Mouse (Mus musculus): ENCODE results near the gene Prcc. TPM values are rescaled to one million over a fixed set of nuclear protein-coding genes. Genes with fewer than 3 reads are reported as not detected.

Prcc gene
- polyA plus RNA-seq, 1 experiment = 54.5 TPM

GRCm38 (mm10) chr3:87913891-87914290 lies 28.5 kb upstream of the Prcc start:
- H3K4me3 ChIP-seq (ENCODE audit: control insufficient read depth, insufficient read depth, low read length) = no peak overlapping the region
- peaks cover 18% of the 10 kb centered on the region for H3K36me3 ChIP-seq (ENCODE audit: control insufficient read depth, insufficient read depth, low read length)
- TF ChIP-seq CTCF (IDR thresholded peaks at IDR 0.05; ENCODE audit: borderline replicate concordance, control insufficient read depth, extremely low read depth, insufficient read depth, low read length, poor library complexity) (no peak), POLR2A (IDR thresholded peaks at IDR 0.05; ENCODE audit: control insufficient read depth, extremely low read depth, insufficient read depth, low read length, poor library complexity) (no peak)
- H3K27me3 ChIP-seq (ENCODE audit: control insufficient read depth, insufficient read depth, low read length) = no peaks in the 10 kb centered on the region
- H3K4me1 ChIP-seq (replicated peaks; ENCODE audit: control insufficient read depth, insufficient read depth, low read length) = peaks cover 14% of the 10 kb centered on the region
- WGBS = 99% methylated on average over 10 of the region's 10 CpGs
- no peak overlapping the region for H3K27ac ChIP-seq (ENCODE audit: control insufficient read depth, insufficient read depth, low read length)
- no peak for DNase-seq

GRCm38 (mm10) chr3:87913491-87913890 lies 28.1 kb upstream of the Prcc start:
- H3K36me3 ChIP-seq (ENCODE audit: control insufficient read depth, insufficient read depth, low read length) = peaks cover 18% of the 10 kb centered on the region
- 93% methylated on average over 7 of the region's 7 CpGs for WGBS
- DNase-seq = no peak
- H3K4me1 ChIP-seq (replicated peaks; ENCODE audit: control insufficient read depth, insufficient read depth, low read length) = peaks cover 17% of the 10 kb centered on the region
- no peak overlapping the region for H3K27ac ChIP-seq (ENCODE audit: control insufficient read depth, insufficient read depth, low read length)
- H3K27me3 ChIP-seq (ENCODE audit: control insufficient read depth, insufficient read depth, low read length) = no peaks in the 10 kb centered on the region
- TF ChIP-seq CTCF (IDR thresholded peaks at IDR 0.05; ENCODE audit: borderline replicate concordance, control insufficient read depth, extremely low read depth, insufficient read depth, low read length, poor library complexity) = no peak
- TF ChIP-seq POLR2A (IDR thresholded peaks at IDR 0.05; ENCODE audit: control insufficient read depth, extremely low read depth, insufficient read depth, low read length, poor library complexity) = no peak
- H3K4me3 ChIP-seq (ENCODE audit: control insufficient read depth, insufficient read depth, low read length) = no peak overlapping the region

GRCm38 (mm10) chr3:87910573-87911141 lies 25.2 kb upstream of the Prcc start:
- DNase-seq = peak; percentile 19
- Histone ChIP-seq H3K27me3 (ENCODE audit: control insufficient read depth, insufficient read depth, low read length) (no peaks in the 10 kb centered on the region), H3K4me3 (ENCODE audit: control insufficient read depth, insufficient read depth, low read length) (peak overlapping the region; percentile 30), H3K27ac (ENCODE audit: control insufficient read depth, insufficient read depth, low read length) (no peak overlapping the region; the same call in 1 of the 2 replicates), H3K36me3 (ENCODE audit: control insufficient read depth, insufficient read depth, low read length) (peaks cover 9% of the 10 kb centered on the region; the same call in 1 of the 2 replicates), H3K4me1 (replicated peaks; ENCODE audit: control insufficient read depth, insufficient read depth, low read length) (peaks cover 31% of the 10 kb centered on the region)
- 54% methylated on average over 12 of the region's 12 CpGs for WGBS
- no peak for TF ChIP-seq CTCF (IDR thresholded peaks at IDR 0.05; ENCODE audit: borderline replicate concordance, control insufficient read depth, extremely low read depth, insufficient read depth, low read length, poor library complexity)
- no peak for TF ChIP-seq POLR2A (IDR thresholded peaks at IDR 0.05; ENCODE audit: control insufficient read depth, extremely low read depth, insufficient read depth, low read length, poor library complexity)

GRCm38 (mm10) chr3:87909874-87910273 lies 24.5 kb upstream of the Prcc start:
- TF ChIP-seq CTCF (IDR thresholded peaks at IDR 0.05; ENCODE audit: borderline replicate concordance, control insufficient read depth, extremely low read depth, insufficient read depth, low read length, poor library complexity) = no peak
- TF ChIP-seq POLR2A (IDR thresholded peaks at IDR 0.05; ENCODE audit: control insufficient read depth, extremely low read depth, insufficient read depth, low read length, poor library complexity) = no peak
- DNase-seq = no peak
- no peaks in the 10 kb centered on the region for H3K27me3 ChIP-seq (ENCODE audit: control insufficient read depth, insufficient read depth, low read length)
- 68% methylated on average over 4 of the region's 4 CpGs for WGBS
- peaks cover 7% of the 10 kb centered on the region; the same call in 1 of the 2 replicates for H3K36me3 ChIP-seq (ENCODE audit: control insufficient read depth, insufficient read depth, low read length)
- peaks cover 31% of the 10 kb centered on the region for H3K4me1 ChIP-seq (replicated peaks; ENCODE audit: control insufficient read depth, insufficient read depth, low read length)
- no peak overlapping the region for H3K4me3 ChIP-seq (ENCODE audit: control insufficient read depth, insufficient read depth, low read length)
- 0 out of 2 replicates have a peak overlapping the region, but pooled peaks have one; percentile 2 for H3K27ac ChIP-seq (ENCODE audit: control insufficient read depth, insufficient read depth, low read length)

- H3K27me3 ChIP-seq (ENCODE audit: control insufficient read depth, insufficient read depth, low read length) = no peaks in the 10 kb centered on the region
- 98% methylated on average over 2 of the region's 2 CpGs for WGBS
- no peak overlapping the region for H3K4me3 ChIP-seq (ENCODE audit: control insufficient read depth, insufficient read depth, low read length)
- no peak for DNase-seq
- H3K27ac ChIP-seq (ENCODE audit: control insufficient read depth, insufficient read depth, low read length) = no peak overlapping the region
- no peak for TF ChIP-seq CTCF (IDR thresholded peaks at IDR 0.05; ENCODE audit: borderline replicate concordance, control insufficient read depth, extremely low read depth, insufficient read depth, low read length, poor library complexity)
- TF ChIP-seq POLR2A (IDR thresholded peaks at IDR 0.05; ENCODE audit: control insufficient read depth, extremely low read depth, insufficient read depth, low read length, poor library complexity) = no peak
- peaks cover 3% of the 10 kb centered on the region; the same call in 1 of the 2 replicates for H3K36me3 ChIP-seq (ENCODE audit: control insufficient read depth, insufficient read depth, low read length)
- peaks cover 31% of the 10 kb centered on the region for H3K4me1 ChIP-seq (replicated peaks; ENCODE audit: control insufficient read depth, insufficient read depth, low read length)
Observed at GRCm38 (mm10) chr3:87909381-87909780, 24.0 kb upstream of the Prcc start.

- Histone ChIP-seq H3K27ac (ENCODE audit: control insufficient read depth, insufficient read depth, low read length) (peak overlapping the region; percentile 18; the same call in 1 of the 2 replicates), H3K4me3 (ENCODE audit: control insufficient read depth, insufficient read depth, low read length) (peak overlapping the region; percentile 100), H3K36me3 (ENCODE audit: control insufficient read depth, insufficient read depth, low read length) (no peaks in the 10 kb centered on the region), H3K27me3 (ENCODE audit: control insufficient read depth, insufficient read depth, low read length) (no peaks in the 10 kb centered on the region), H3K4me1 (replicated peaks; ENCODE audit: control insufficient read depth, insufficient read depth, low read length) (peaks cover 31% of the 10 kb centered on the region)
- TF ChIP-seq POLR2A (IDR thresholded peaks at IDR 0.05; ENCODE audit: control insufficient read depth, extremely low read depth, insufficient read depth, low read length, poor library complexity) = no peak
- no peak for TF ChIP-seq CTCF (IDR thresholded peaks at IDR 0.05; ENCODE audit: borderline replicate concordance, control insufficient read depth, extremely low read depth, insufficient read depth, low read length, poor library complexity)
- WGBS = 7% methylated on average over 1 of the region's 1 CpGs
- no peak for DNase-seq
Observed at GRCm38 (mm10) chr3:87907906-87908305, 22.5 kb upstream of the Prcc start.
